ENCODE assay signal across 35 mouse cellular contexts in genomic region chr13:15699116-15699515, GRCm38 (mm10).
"Had no signal": no experiment of that assay in that cellular context is flagged by ENCODE, and none has a peak within 500 bp of the region (broad histone marks: within the 10 kb centered on the region; RNA-seq: fewer than 3 reads in every experiment).

No protein-coding gene starts in this region.

- H3K4me2 ChIP-seq: heart, embryonic 11.5 days; heart, embryonic 12.5 days; heart, embryonic 13.5 days; heart, embryonic 15.5 days; hindbrain, embryonic 12.5 days; hindbrain, embryonic 13.5 days; hindbrain, embryonic 14.5 days; hindbrain, embryonic 15.5 days; intestine, embryonic 15.5 days; kidney, embryonic 15.5 days had no signal

- H3K4me3 ChIP-seq: heart, embryonic 10.5 days; heart, embryonic 12.5 days; heart, embryonic 13.5 days; heart, embryonic 15.5 days; hindbrain, embryonic 10.5 days; hindbrain, embryonic 12.5 days; hindbrain, embryonic 13.5 days; hindbrain, embryonic 15.5 days; intestine, embryonic 15.5 days; kidney, embryonic 15.5 days; layer of hippocampus, adult 2 months had no signal

- H3K9ac ChIP-seq: heart, embryonic 12.5 days; heart, embryonic 13.5 days; heart, embryonic 15.5 days; hindbrain, embryonic 12.5 days; hindbrain, embryonic 13.5 days; hindbrain, embryonic 14.5 days; hindbrain, embryonic 15.5 days; intestine, embryonic 15.5 days; kidney, embryonic 15.5 days had no signal

- ATAC-seq: hindbrain, embryonic 16.5 days; hindbrain, postnatal 0 days; inflammation-experienced regulatory T-cells, adult 6 months; intestine, embryonic 15.5 days; intestine, embryonic 16.5 days; intestine, postnatal 0 days had no signal

- H3K9me3 ChIP-seq: heart, embryonic 10.5 days; heart, embryonic 12.5 days; heart, embryonic 13.5 days; heart, embryonic 15.5 days; hindbrain, embryonic 10.5 days; hindbrain, embryonic 12.5 days; hindbrain, embryonic 13.5 days; hindbrain, embryonic 15.5 days; intestine, embryonic 15.5 days; kidney, embryonic 15.5 days had no signal

- H3K4me1 ChIP-seq: heart, embryonic 10.5 days; heart, embryonic 12.5 days; heart, embryonic 15.5 days; hindbrain, embryonic 10.5 days; hindbrain, embryonic 12.5 days; hindbrain, embryonic 13.5 days; hindbrain, embryonic 15.5 days; intestine, embryonic 15.5 days; kidney, embryonic 15.5 days had no signal

- H3K36me3 ChIP-seq: heart, embryonic 10.5 days; heart, embryonic 12.5 days; heart, embryonic 13.5 days; heart, embryonic 15.5 days; hindbrain, embryonic 12.5 days; hindbrain, embryonic 13.5 days; hindbrain, embryonic 15.5 days; intestine, embryonic 15.5 days; kidney, embryonic 15.5 days had no signal

- H3K27ac ChIP-seq: heart, embryonic 10.5 days; heart, embryonic 13.5 days; heart, embryonic 15.5 days; hindbrain, embryonic 10.5 days; hindbrain, embryonic 12.5 days; hindbrain, embryonic 13.5 days; hindbrain, embryonic 14.5 days; hindbrain, embryonic 15.5 days; hindbrain, postnatal 0 days; intestine, embryonic 15.5 days; kidney, embryonic 15.5 days; kidney, postnatal 0 days; layer of hippocampus, adult 2 months had no signal

- DNase-seq: heart, postnatal 10 days; heart, postnatal 14 days; heart, postnatal 36 days; heart, postnatal 4 days; kidney, adult 11 months; kidney, adult 18-20 months; kidney, adult 2 months; kidney, adult 8-10 months; kidney, adult 9 months; kidney, postnatal 10 days; kidney, postnatal 14 days; kidney, postnatal 25 days; kidney, postnatal 36 days; kidney, postnatal 4 days; layer of hippocampus, adult 9-11 months; layer of hippocampus, postnatal 36 days had no signal

- H3K27me3 ChIP-seq: heart, embryonic 13.5 days; heart, embryonic 15.5 days; hindbrain, embryonic 12.5 days; hindbrain, embryonic 13.5 days; hindbrain, embryonic 15.5 days; intestine, embryonic 15.5 days; kidney, embryonic 15.5 days had no signal
